In the genomic region with DNA sequence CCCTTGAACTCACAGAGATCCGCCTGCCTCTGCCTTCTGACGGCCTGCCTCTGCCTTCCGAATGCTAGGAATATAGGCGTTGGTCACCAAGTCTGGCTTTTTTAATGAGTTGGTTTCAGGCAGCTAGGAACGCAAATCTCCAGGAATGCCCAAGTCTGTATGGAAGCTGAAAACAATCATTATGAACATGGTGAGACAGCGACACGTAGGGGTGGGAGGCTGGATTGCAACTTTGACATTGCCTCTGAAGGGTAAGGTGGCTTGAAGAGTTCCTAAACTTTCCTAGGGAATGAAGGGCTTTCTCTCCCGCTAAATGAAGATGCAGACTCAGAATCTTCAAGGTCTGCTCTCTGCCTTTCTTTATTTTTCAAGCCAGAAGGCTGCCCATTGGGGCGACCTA, we compare ENCODE assay signal across 15 mouse cellular contexts.
A peak's percentile ranks its signal among the peaks of the same experiment; 100 is the strongest.
DNase-seq lines count a peak whose midpoint lies in the region; ATAC-seq and TF ChIP-seq lines count a peak whose summit lies in the region.
"Had no signal": no experiment of that assay in that cellular context is flagged by ENCODE, and none has a peak within 500 bp of the region (broad histone marks: within the 10 kb centered on the region; RNA-seq: fewer than 3 reads in every experiment).

No protein-coding gene starts in this region.

- H3K4me3 ChIP-seq in layer of hippocampus, adult 2 months, result no peak overlapping the region
- H3K4me3 ChIP-seq: embryonic facial prominence, embryonic 10.5 days; forebrain, embryonic 10.5 days; heart, embryonic 12.5 days; limb, embryonic 13.5 days had no signal

- H3K27ac ChIP-seq in layer of hippocampus, adult 2 months, result no peak overlapping the region
- H3K27ac ChIP-seq: embryonic facial prominence, embryonic 10.5 days; forebrain, embryonic 10.5 days; hindbrain, embryonic 14.5 days; limb, embryonic 13.5 days had no signal

- no peak for ATAC-seq in CD4-positive, CD25-positive, alpha-beta regulatory T cell, adult 4 months

- DNase-seq in embryo, embryonic 10.5 days (ENCODE audit: low spot score), result peak; percentile 28
- no peak for DNase-seq in embryo, embryonic 9.5 days (ENCODE audit: extremely low spot score)
- DNase-seq in layer of hippocampus, adult 2 months (ENCODE audit: low spot score in 2 of 2), result no peak
- DNase-seq in layer of hippocampus, adult 9-10 months (ENCODE audit: low spot score), result no peak
- DNase-seq in A20 (ENCODE audit: low read depth, low spot score), result peak; percentile 35
- DNase-seq in WW6 (ENCODE audit: low read depth, low spot score), result peak; percentile 63
- no peak for DNase-seq in adrenal gland, adult 8-10 months
- DNase-seq: cerebellum, adult 18-20 months; layer of hippocampus, adult 9-11 months had no signal

- TF ChIP-seq CTCF in layer of hippocampus, adult 2 months (conservative IDR thresholded peaks at IDR 0.05), result peak; percentile 63

Comparison
In these comparisons a context has a peak if more than half of its experiments do, and no peak if none do; other contexts are left out.
1. DNase-seq: peak in embryo, embryonic 10.5 days (single experiment), A20 (single experiment) and WW6 (single experiment); none in embryo, embryonic 9.5 days (single experiment), layer of hippocampus, adult 2 months (0 of 2), layer of hippocampus, adult 9-10 months (single experiment) and adrenal gland, adult 8-10 months (single experiment).